Mouse (Mus musculus) activated CD4-positive, CD25-positive, alpha-beta regulatory T cell, adult 4 months (primary cell): ENCODE results near the gene Actn4. TPM values are rescaled to one million over a fixed set of nuclear protein-coding genes. Genes with fewer than 3 reads are reported as not detected.

Experiments
- ATAC-seq: one replicate; pipeline ENCODE4 v1.8.0; 2017
- polyA plus RNA-seq, 2 experiments: library from polyadenylated mRNA; unstranded; fragments of 100-300 nt; shearing (Covaris generic); gene quantifications; one replicate each; pipeline ENCODE4 v1.2.1; 2017

Actn4 gene
- polyA plus RNA-seq, 2 experiments from 2014 or later, result 84.6 to 128 TPM

GRCm38 (mm10) chr7:28883039-28883438 is 79.1 kb downstream of the Actn4 start:
- ATAC-seq, result no peak

GRCm38 (mm10) chr7:28881199-28881598 is 80.9 kb downstream of the Actn4 start, which contains the start of gene Capn12:
TSS of gene Capn12 (plus strand) at chr7:28881422.
- no peak for ATAC-seq

- ATAC-seq, result no peak
Observed at GRCm38 (mm10) chr7:28880554-28880953, 81.6 kb downstream of the Actn4 start.

GRCm38 (mm10) chr7:28879606-28880005 is 82.5 kb downstream of the Actn4 start:
- no peak for ATAC-seq

GRCm38 (mm10) chr7:28877856-28878255 is 84.3 kb downstream of the Actn4 start:
- ATAC-seq, result no peak

GRCm38 (mm10) chr7:28877155-28877554 is 85.0 kb downstream of the Actn4 start:
- no peak for ATAC-seq

- ATAC-seq, result no peak
Observed at GRCm38 (mm10) chr7:28876099-28876498, 86.0 kb downstream of the Actn4 start.

GRCm38 (mm10) chr7:28874565-28874964 is 87.6 kb downstream of the Actn4 start:
- no peak for ATAC-seq

GRCm38 (mm10) chr7:28870901-28871664 is 91.1 kb downstream of the Actn4 start:
- no peak for ATAC-seq

- peak; percentile 34 for ATAC-seq
Observed at GRCm38 (mm10) chr7:28867508-28868340, 94.4 kb downstream of the Actn4 start.

GRCm38 (mm10) chr7:28866769-28867507 is 95.2 kb downstream of the Actn4 start:
- ATAC-seq, result no peak

- ATAC-seq, result peak; percentile 92
Observed at GRCm38 (mm10) chr7:28865481-28866300, 96.4 kb downstream of the Actn4 start.

- no peak for ATAC-seq
Observed at GRCm38 (mm10) chr7:28864288-28864750, 97.8 kb downstream of the Actn4 start.

GRCm38 (mm10) chr7:28863540-28863939 is 98.6 kb downstream of the Actn4 start, which contains the start of gene Lgals7:
TSS of gene Lgals7 (plus strand) at chr7:28863853.
- no peak for ATAC-seq

- ATAC-seq, result no peak
Observed at GRCm38 (mm10) chr7:28862817-28863499, 99.2 kb downstream of the Actn4 start.

- no peak for ATAC-seq
Observed at GRCm38 (mm10) chr7:28860898-28861297, 101.2 kb downstream of the Actn4 start.

- no peak for ATAC-seq
Observed at GRCm38 (mm10) chr7:28859953-28860352, 102.2 kb downstream of the Actn4 start.

- no peak for ATAC-seq
Observed at GRCm38 (mm10) chr7:28850642-28851041, 111.5 kb downstream of the Actn4 start.

- ATAC-seq, result no peak
Observed at GRCm38 (mm10) chr7:28849700-28850236, 112.4 kb downstream of the Actn4 start.

- no peak for ATAC-seq
Observed at GRCm38 (mm10) chr7:28847273-28847672, 114.9 kb downstream of the Actn4 start.
